Mouse (Mus musculus) liver, embryonic 14.5 days (tissue): ENCODE data around the gene Stk32b. TPM values are rescaled to one million over a fixed set of nuclear protein-coding genes. Genes with fewer than 3 reads are reported as not detected.

ENCODE experiments used
- ATAC-seq: fragments of 200-750 bp; cut with Nextera tagmentation; 2 replicates; pipeline ENCODE4 v1.8.0; 2017; ENCODE audit warnings: moderate number of reproducible peaks, mild to moderate bottlenecking, moderate library complexity; ENCODE audit not compliant: insufficient read depth
- DNase-seq, 3 experiments: peaks; one replicate each; pipeline ENCODE4 v3.0.0-alpha.2; 2012 to 2013; ENCODE audit warnings: low read depth in 3 of 3, low spot score in 3 of 3
- H3K27ac ChIP-seq: fragments of 300-500 bp; sonication (generic); 2 replicates; pipeline ENCODE4 v1.5.1; 2014; ENCODE audit warnings: moderate library complexity, mild to moderate bottlenecking, control low read depth, inconsistent platforms
- H3K27me3 ChIP-seq: fragments of 300-500 bp; sonication (generic); 2 replicates; pipeline ENCODE4 v1.6.1; 2014; ENCODE audit warnings: mild to moderate bottlenecking, low read length, moderate library complexity; ENCODE audit not compliant: control insufficient read depth, insufficient read depth
- H3K36me3 ChIP-seq: fragments of 300-500 bp; sonication (generic); replicated peaks from 2 replicates; pipeline ENCODE4 v1.6.1; 2014; ENCODE audit warnings: low read depth; ENCODE audit not compliant: control insufficient read depth, insufficient read depth
- H3K4me1 ChIP-seq, 2 experiments: fragments of 200-500 bp in 1 of 2; fragments of 300-500 bp in 1 of 2; sonication (generic) in 1 of 2; replicated peaks; 2 replicates each; pipeline ENCODE4 v1.6.1; 2012 to 2014; ENCODE audit warnings: antibody characterized with exemption in 1 of 2, inconsistent platforms in 1 of 2, low read length in 1 of 2; ENCODE audit not compliant: control insufficient read depth in 2 of 2, insufficient read depth in 2 of 2
- H3K4me2 ChIP-seq: fragments of 300-500 bp; sonication (generic); 2 replicates; pipeline ENCODE4 v1.6.1; 2014; ENCODE audit warnings: low read depth, mild to moderate bottlenecking, control low read depth, moderate library complexity
- H3K4me3 ChIP-seq, 2 experiments: fragments of 200-500 bp in 1 of 2; fragments of 300-500 bp in 1 of 2; sonication (generic) in 1 of 2; 2 replicates each; pipeline ENCODE4 v1.5.1; 2012 to 2014; ENCODE audit warnings: low read depth in 2 of 2, low read length in 2 of 2, mild to moderate bottlenecking in 2 of 2, control low read depth in 1 of 2, inconsistent platforms in 1 of 2, moderate library complexity in 1 of 2; ENCODE audit not compliant: insufficient read depth in 1 of 2
- H3K9ac ChIP-seq: fragments of 300-500 bp; sonication (generic); replicated peaks from 2 replicates; pipeline ENCODE4 v1.6.1; 2014; ENCODE audit warnings: mild to moderate bottlenecking, control low read depth, moderate library complexity
- H3K9me3 ChIP-seq: fragments of 300-500 bp; sonication (generic); 2 replicates; pipeline ENCODE4 v1.6.1; 2016; ENCODE audit warnings: low read length, mixed read lengths; ENCODE audit not compliant: control insufficient read depth
- CTCF ChIP-seq: IDR thresholded peaks from 2 replicates; pipeline ENCODE4 v1.5.1; 2016; ENCODE audit warnings: antibody characterized with exemption, low read depth, control low read depth
- EP300 ChIP-seq: IDR thresholded peaks from 2 replicates; pipeline ENCODE4 v1.6.1; 2016; ENCODE audit warnings: antibody characterized with exemption, low read depth
- WGBS: fragments of 180-500 bp; shearing (Covaris S2); extraction: QIAGEN DNeasy Blood & Tissue Kit; methylation state at CpG from one replicate; pipeline ENCODE4 v1.1.7; 2014; ENCODE audit not compliant: insufficient replicate concordance; 5-methylcytosine and 5-hydroxymethylcytosine counted together
- polyA plus RNA-seq, 2 experiments: library from polyadenylated mRNA; depleted of rRNA in 1 of 2; stranded (reverse) in 1 of 2; unstranded in 1 of 2; fragments of >200 nt; fragmentation: Nextera tagmentation in 1 of 2; extraction: Ambion mirVana in 1 of 2; gene quantifications; 2 replicates each; pipeline versions ENCODE4 v1.2.1 to v1.2.3; 2012 to 2014

The Stk32b gene
- polyA plus RNA-seq, 2 experiments, result 0.70 TPM

GRCm38 (mm10) chr5:37587861-37588260 is 129.1 kb downstream of the Stk32b start:
- Histone ChIP-seq H3K4me1 (no peaks in the 10 kb centered on the region), H3K4me2 (no peak overlapping the region), H3K9me3 (no peaks in the 10 kb centered on the region), H3K27me3 (no peaks in the 10 kb centered on the region), H3K36me3 (no peaks in the 10 kb centered on the region), H3K9ac (no peak overlapping the region), H3K27ac (no peak overlapping the region), H3K4me3 (no peak overlapping the region)
- no peak for TF ChIP-seq EP300
- TF ChIP-seq CTCF, result no peak
- DNase-seq (no peak), ATAC-seq (no peak)
- WGBS, result 38% methylated on average over 5 of the region's 5 CpGs

DNA sequence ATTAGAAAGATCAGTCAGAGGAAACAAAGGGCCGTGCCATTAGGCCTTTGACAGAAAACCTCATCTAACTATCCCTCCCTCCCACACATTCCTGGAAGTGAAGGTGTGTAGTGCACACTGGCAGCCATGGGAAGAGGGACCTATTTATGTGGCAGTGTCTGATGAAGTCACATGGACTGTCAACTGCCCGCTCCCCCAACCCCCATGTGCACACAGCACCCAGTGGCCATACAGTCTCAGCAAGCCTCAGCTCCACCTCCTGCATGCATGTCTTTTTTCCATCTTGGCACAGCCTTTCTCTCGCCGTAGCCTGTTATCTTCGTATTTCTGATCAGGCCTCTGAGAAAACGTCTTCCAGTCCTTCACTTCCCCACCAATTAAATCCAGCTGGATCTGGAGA is 130.9 kb downstream of the Stk32b start:
- H3K36me3 ChIP-seq, result no peaks in the 10 kb centered on the region
- H3K27me3 ChIP-seq, result no peaks in the 10 kb centered on the region
- H3K9me3 ChIP-seq, result no peaks in the 10 kb centered on the region
- 58% methylated on average over 6 of the region's 6 CpGs for WGBS
- H3K9ac ChIP-seq, result no peak overlapping the region
- ATAC-seq (no peak), DNase-seq (no peak)
- H3K4me3 ChIP-seq, result no peak overlapping the region
- H3K27ac ChIP-seq, result no peak overlapping the region
- no peak overlapping the region for H3K4me2 ChIP-seq
- TF ChIP-seq EP300 (no peak), CTCF (no peak)
- no peaks in the 10 kb centered on the region for H3K4me1 ChIP-seq

DNA sequence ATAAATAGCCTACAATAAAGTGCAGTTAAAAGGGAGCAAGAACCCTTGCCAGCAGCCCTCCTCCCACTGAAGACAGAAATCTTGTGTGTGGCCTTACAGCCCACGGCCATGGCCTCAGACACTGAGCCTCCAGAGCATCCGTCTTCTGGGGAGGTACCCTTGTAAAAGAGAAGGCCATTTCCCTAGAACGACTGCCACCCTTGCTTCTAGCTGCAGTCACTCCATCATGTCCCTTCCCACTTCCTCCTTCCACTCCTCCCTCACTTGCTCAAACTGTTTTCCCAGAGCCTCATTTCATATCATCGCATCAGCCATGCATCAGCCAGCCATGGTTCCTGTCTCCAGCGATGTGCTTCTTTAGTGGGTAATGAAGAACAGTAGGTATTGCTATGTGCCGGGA is 141.5 kb downstream of the Stk32b start:
- Histone ChIP-seq H3K36me3 (no peaks in the 10 kb centered on the region), H3K9me3 (no peaks in the 10 kb centered on the region), H3K4me3 (no peak overlapping the region), H3K27me3 (no peaks in the 10 kb centered on the region), H3K9ac (no peak overlapping the region), H3K4me1 (no peaks in the 10 kb centered on the region), H3K4me2 (no peak overlapping the region), H3K27ac (no peak overlapping the region)
- no peak for ATAC-seq
- no peak for DNase-seq
- WGBS, result 57% methylated on average over 6 of the region's 6 CpGs
- TF ChIP-seq EP300, result no peak
- TF ChIP-seq CTCF, result no peak

GRCm38 (mm10) chr5:37557274-37557815 is 159.6 kb downstream of the Stk32b start:
- Histone ChIP-seq H3K4me3 (no peak overlapping the region), H3K4me1 (no peaks in the 10 kb centered on the region), H3K4me2 (no peak overlapping the region), H3K27ac (no peak overlapping the region), H3K36me3 (no peaks in the 10 kb centered on the region), H3K9me3 (no peaks in the 10 kb centered on the region), H3K9ac (no peak overlapping the region), H3K27me3 (no peaks in the 10 kb centered on the region)
- no peak for TF ChIP-seq EP300
- TF ChIP-seq CTCF, result no peak
- WGBS, result 57% methylated on average over 6 of the region's 6 CpGs
- ATAC-seq, result no peak
- no peak for DNase-seq

- DNase-seq, result no peak
- 68% methylated on average over 4 of the region's 4 CpGs for WGBS
- H3K36me3 ChIP-seq, result no peaks in the 10 kb centered on the region
- H3K9me3 ChIP-seq, result no peaks in the 10 kb centered on the region
- ATAC-seq, result no peak
- TF ChIP-seq EP300, result no peak
- TF ChIP-seq CTCF, result no peak
- no peaks in the 10 kb centered on the region for H3K27me3 ChIP-seq
- no peak overlapping the region for H3K4me2 ChIP-seq
- H3K4me3 ChIP-seq, result no peak overlapping the region
- no peak overlapping the region for H3K9ac ChIP-seq
- H3K27ac ChIP-seq, result no peak overlapping the region
- no peaks in the 10 kb centered on the region for H3K4me1 ChIP-seq
These were observed 162.7 kb downstream of the Stk32b start for GRCm38 (mm10) chr5:37554231-37554630.
